Mouse (Mus musculus): ENCODE data around the gene Srrt.

Gene Srrt

DNA sequence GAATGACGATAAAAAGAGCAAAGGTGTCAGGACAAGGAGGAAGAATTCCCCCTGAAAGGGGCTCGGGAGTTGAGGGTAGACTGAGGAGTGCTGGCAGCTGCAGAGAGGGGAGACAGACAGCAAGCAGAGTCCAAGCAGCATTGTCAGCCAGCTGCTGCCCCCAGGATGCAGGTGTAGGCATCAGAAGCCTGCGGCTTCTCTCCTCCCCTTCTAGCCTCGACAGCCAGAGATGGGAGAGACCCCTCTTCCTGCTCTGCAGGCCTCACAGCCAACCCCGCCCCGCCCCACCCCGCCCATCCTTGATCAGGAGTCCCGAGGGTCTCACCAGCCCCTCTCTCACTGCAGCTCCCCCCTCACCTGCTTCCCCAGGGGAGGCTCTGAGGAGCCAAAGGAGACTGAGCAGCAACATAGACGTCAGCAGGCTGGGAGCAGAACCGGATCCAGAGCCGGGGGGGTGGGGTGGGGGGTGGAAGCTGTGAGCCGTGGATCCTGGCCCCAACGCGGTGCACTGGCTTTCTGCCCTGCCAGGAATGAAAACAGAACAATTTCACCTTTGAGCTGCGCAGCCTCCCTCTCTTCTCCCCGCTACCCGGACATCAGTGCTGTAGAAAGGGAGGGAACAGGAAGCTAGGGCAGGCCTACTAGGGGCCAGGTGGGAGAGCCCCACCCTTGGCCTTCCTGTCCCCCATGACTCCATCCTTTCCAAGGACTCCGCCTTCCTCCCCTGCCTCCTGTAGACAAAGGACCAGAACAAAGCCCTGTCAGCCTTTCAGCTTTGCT is 39.2 kb downstream of the Srrt start:
- DNase-seq (ENCODE audit: low spot score in 2 of 2) = no peak

DNA sequence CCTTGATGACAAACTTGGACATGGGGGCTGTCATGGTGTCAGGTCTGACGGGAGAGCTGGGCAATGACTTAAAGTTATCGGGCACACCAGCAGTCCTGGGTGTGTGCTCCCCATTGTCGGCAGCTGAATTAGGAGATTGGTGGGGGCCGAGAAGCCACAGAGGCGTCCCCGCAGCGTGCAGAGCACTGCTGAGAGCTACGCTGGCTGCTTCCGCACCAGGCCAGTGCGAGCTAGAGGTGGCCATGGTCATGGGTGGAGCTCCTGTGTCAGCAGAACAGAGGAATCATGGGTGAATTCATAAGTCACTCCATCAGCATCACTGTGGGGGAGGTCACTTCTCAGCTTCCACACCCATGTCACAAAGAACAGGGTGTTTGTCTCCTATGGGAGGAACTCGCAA is 42.7 kb downstream of the Srrt start:
- no peak for DNase-seq (ENCODE audit: low spot score in 2 of 2)

DNA sequence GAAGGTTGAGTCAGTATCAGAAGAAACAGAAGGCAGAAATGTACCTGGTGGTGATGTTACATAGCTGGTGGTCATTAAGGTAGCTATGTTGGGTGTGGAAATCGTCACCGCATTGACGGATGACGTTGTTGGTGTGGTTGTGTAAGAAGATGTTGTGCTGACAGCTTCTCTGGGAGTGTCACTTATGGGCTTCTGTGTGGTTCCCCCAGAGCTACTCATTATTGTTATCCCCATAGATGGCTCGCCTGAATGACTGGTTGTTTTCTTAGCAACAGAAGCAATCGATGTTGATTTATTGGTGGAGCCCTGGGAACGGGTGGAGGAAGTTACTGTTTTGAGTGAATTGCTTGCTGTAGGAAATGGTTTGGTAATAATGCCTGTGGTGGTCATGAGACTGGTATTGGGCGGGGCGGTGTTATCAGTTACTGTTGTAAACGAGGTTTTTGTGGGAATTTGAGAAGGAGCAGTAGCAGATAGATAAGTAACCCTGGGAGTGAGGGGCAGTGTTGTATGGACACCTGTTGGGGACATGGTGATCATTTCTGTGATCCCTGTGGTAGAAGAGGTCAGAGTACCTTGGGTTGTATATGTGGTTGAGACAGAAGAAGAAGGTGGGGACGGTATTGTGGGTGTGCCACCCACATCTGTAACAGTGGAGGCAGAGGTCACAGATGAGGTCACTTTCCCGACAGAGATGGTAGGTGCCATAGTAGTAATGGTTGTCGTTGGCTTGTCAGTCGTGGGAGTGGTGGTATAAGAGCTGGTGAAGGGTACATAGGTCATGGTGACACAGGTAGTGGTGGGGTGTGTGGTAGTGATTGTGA is 43.4 kb downstream of the Srrt start:
- no peak for DNase-seq (ENCODE audit: low spot score in 2 of 2)
